Mouse (Mus musculus) layer of hippocampus, postnatal 14 days (tissue): ENCODE results near the gene Tamm41. TPM values are rescaled to one million over a fixed set of nuclear protein-coding genes. Genes with fewer than 3 reads are reported as not detected.

Experiments used
- total RNA-seq, 2 experiments: library from RNA; stranded (reverse); gene quantifications; 2 replicates each; pipeline ENCODE4 v1.2.3; 2021

Tamm41 gene
- total RNA-seq, 2 experiments from 2014 or later: 19.9 to 21.2 TPM

Other genes with a start within 250 kb of the Tamm41 start
- gene Vgll4, start 67.9 kb downstream of the Tamm41 start, total RNA-seq: 10 to 100 TPM; 33.3 to 36.2 TPM
- 100 to 1,000 TPM; 650 to 669 TPM for gene Syn2, start 97.0 kb upstream of the Tamm41 start, total RNA-seq
- not detected for gene Gm17482, start 189.5 kb upstream of the Tamm41 start, total RNA-seq
- 10 to 100 TPM; 25.2 to 34.6 TPM for gene Timp4, start 214.3 kb upstream of the Tamm41 start, total RNA-seq